Mouse (Mus musculus): ENCODE results near the gene Gpr158. TPM values are rescaled to one million over a fixed set of nuclear protein-coding genes. Genes with fewer than 3 reads are reported as not detected.

Gpr158 gene
- polyA plus RNA-seq, 1 experiment from 2014 or later = 0.49 TPM

DNA sequence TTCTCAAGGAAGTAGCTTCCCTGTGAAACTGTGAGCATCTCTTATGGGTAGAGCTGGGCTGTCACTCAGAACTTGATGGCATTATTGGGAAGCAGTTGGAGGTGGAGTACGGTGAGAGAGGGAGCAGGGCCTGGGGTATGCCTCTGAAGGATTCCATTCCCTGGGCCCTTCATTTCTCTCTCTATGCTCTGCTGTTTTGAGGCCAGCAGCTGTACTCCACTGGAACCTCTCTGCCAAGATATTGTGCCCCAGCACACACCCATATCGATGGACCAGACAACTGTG lies 309.4 kb downstream of the Gpr158 start:
- WGBS = 54% methylated on average over 2 of the region's 2 CpGs
- Histone ChIP-seq H3K9ac (ENCODE audit: low read depth, low read length) (no peak overlapping the region), H3K4me1 (replicated peaks; ENCODE audit: control insufficient read depth, insufficient read depth, low read length) (no peaks in the 10 kb centered on the region), H3K36me3 (ENCODE audit: control insufficient read depth, insufficient read depth, low read length) (no peaks in the 10 kb centered on the region), H3K4me3 (ENCODE audit: low read depth, low read length) (no peak overlapping the region), H3K27me3 (ENCODE audit: control insufficient read depth, insufficient read depth, low read length) (no peaks in the 10 kb centered on the region), H3K27ac (ENCODE audit: low read depth, low read length) (no peak overlapping the region), H3K9me3 (ENCODE audit: control insufficient read depth, low read length) (no peaks in the 10 kb centered on the region), H3K4me2 (replicated peaks; ENCODE audit: low read depth, low read length) (no peak overlapping the region)
- DNase-seq (ENCODE audit: low spot score) = no peak
- ATAC-seq (ENCODE audit: low FRiP score) = no peak

GRCm38 (mm10) chr2:21680735-21681270 lies 313.5 kb downstream of the Gpr158 start:
- DNase-seq (ENCODE audit: low spot score) = no peak
- 77% methylated on average over 1 of the region's 1 CpGs for WGBS

GRCm38 (mm10) chr2:21684736-21685135 lies 317.4 kb downstream of the Gpr158 start:
- no peaks in the 10 kb centered on the region for H3K27me3 ChIP-seq (ENCODE audit: control insufficient read depth, insufficient read depth, low read length)
- H3K9ac ChIP-seq (ENCODE audit: low read depth, low read length) = no peak overlapping the region
- WGBS = 86% methylated on average over 3 of the region's 3 CpGs
- H3K36me3 ChIP-seq (ENCODE audit: control insufficient read depth, insufficient read depth, low read length) = no peaks in the 10 kb centered on the region
- no peak overlapping the region for H3K4me2 ChIP-seq (replicated peaks; ENCODE audit: low read depth, low read length)
- ATAC-seq (ENCODE audit: low FRiP score) (no peak), DNase-seq (ENCODE audit: low spot score) (no peak)
- no peaks in the 10 kb centered on the region for H3K4me1 ChIP-seq (replicated peaks; ENCODE audit: control insufficient read depth, insufficient read depth, low read length)
- H3K9me3 ChIP-seq (ENCODE audit: control insufficient read depth, low read length) = no peaks in the 10 kb centered on the region
- H3K27ac ChIP-seq (ENCODE audit: low read depth, low read length) = no peak overlapping the region
- H3K4me3 ChIP-seq (ENCODE audit: low read depth, low read length) = no peak overlapping the region

More at GRCm38 (mm10) chr2:21680735-21681270, 313.5 kb downstream of the Gpr158 start:
- ATAC-seq (ENCODE audit: low FRiP score) = no peak
- Histone ChIP-seq H3K27ac (ENCODE audit: low read depth, low read length) (no peak overlapping the region), H3K4me1 (replicated peaks; ENCODE audit: control insufficient read depth, insufficient read depth, low read length) (no peaks in the 10 kb centered on the region), H3K9me3 (ENCODE audit: control insufficient read depth, low read length) (no peaks in the 10 kb centered on the region), H3K9ac (ENCODE audit: low read depth, low read length) (no peak overlapping the region), H3K27me3 (ENCODE audit: control insufficient read depth, insufficient read depth, low read length) (no peaks in the 10 kb centered on the region), H3K36me3 (ENCODE audit: control insufficient read depth, insufficient read depth, low read length) (no peaks in the 10 kb centered on the region), H3K4me3 (ENCODE audit: low read depth, low read length) (no peak overlapping the region), H3K4me2 (replicated peaks; ENCODE audit: low read depth, low read length) (no peak overlapping the region)

DNA sequence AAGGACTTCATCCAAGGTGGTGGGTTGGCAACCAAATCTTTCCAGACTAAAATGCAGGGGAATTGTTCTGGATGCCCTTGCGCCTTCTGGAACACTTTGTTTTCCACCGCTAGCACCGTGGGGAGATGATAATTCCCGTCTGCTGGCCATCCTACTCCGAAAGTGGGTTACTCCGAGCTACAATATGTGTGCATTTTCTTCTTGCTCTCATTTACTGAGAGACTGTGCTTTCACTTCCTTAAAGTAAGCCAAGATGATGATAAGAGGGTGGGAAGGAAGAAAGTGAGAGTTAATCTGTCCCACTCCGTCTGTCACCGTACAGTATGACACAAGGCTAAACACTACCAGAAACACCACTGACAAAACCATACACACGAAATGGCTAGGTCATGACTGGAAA lies 325.8 kb downstream of the Gpr158 start:
- Histone ChIP-seq H3K27me3 (ENCODE audit: control insufficient read depth, insufficient read depth, low read length) (no peaks in the 10 kb centered on the region), H3K9me3 (ENCODE audit: control insufficient read depth, low read length) (no peaks in the 10 kb centered on the region), H3K27ac (ENCODE audit: low read depth, low read length) (no peak overlapping the region), H3K4me2 (replicated peaks; ENCODE audit: low read depth, low read length) (no peak overlapping the region), H3K4me1 (replicated peaks; ENCODE audit: control insufficient read depth, insufficient read depth, low read length) (no peaks in the 10 kb centered on the region), H3K36me3 (ENCODE audit: control insufficient read depth, insufficient read depth, low read length) (no peaks in the 10 kb centered on the region), H3K9ac (ENCODE audit: low read depth, low read length) (no peak overlapping the region), H3K4me3 (ENCODE audit: low read depth, low read length) (no peak overlapping the region)
- DNase-seq (ENCODE audit: low spot score) (no peak), ATAC-seq (ENCODE audit: low FRiP score) (no peak)
- WGBS = 92% methylated on average over 9 of the region's 9 CpGs

DNA sequence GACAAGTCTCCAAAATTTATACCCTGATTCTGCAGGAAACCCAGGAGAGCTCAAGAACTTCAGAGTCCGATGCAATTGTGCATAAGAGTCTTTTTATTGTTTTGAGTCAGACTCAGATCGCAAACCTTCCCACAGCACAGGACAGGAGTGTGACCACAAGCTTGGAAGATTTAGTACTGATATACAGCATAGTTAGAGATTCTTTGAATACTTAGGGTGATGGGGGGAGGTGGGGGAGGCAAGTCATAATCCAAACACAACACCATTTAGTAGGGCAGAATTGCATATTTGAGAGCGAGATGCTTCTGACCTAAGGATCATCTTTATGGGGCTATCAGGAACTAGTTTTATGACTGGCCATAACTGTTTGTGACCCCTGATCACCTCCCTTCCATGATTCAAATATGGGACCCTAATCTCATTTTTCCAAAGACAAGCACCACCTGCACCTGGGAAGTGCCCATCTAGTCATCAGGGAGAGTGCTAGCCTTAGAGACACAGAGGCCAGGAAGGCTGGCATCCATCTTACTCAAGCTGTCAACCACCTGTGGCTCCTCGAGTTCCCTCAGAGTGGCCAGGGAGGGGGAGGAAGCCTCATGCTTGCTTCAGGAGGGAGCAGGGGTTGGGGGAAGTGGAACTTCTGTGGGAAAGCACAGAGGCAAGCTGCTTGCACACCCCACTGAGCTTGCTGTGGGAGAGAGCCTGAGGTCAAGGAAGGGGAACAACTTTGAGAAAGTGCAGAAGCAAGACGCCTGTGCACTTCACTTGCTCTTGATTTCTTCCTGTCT lies 326.7 kb downstream of the Gpr158 start:
- Histone ChIP-seq H3K27ac (ENCODE audit: low read depth, low read length) (no peak overlapping the region), H3K4me1 (replicated peaks; ENCODE audit: control insufficient read depth, insufficient read depth, low read length) (no peaks in the 10 kb centered on the region), H3K36me3 (ENCODE audit: control insufficient read depth, insufficient read depth, low read length) (no peaks in the 10 kb centered on the region), H3K4me2 (replicated peaks; ENCODE audit: low read depth, low read length) (no peak overlapping the region), H3K9me3 (ENCODE audit: control insufficient read depth, low read length) (no peaks in the 10 kb centered on the region), H3K9ac (ENCODE audit: low read depth, low read length) (no peak overlapping the region), H3K27me3 (ENCODE audit: control insufficient read depth, insufficient read depth, low read length) (no peaks in the 10 kb centered on the region), H3K4me3 (ENCODE audit: low read depth, low read length) (no peak overlapping the region)
- no peak for DNase-seq (ENCODE audit: low spot score)
- 77% methylated on average over 5 of the region's 5 CpGs for WGBS
- no peak for ATAC-seq (ENCODE audit: low FRiP score)

DNA sequence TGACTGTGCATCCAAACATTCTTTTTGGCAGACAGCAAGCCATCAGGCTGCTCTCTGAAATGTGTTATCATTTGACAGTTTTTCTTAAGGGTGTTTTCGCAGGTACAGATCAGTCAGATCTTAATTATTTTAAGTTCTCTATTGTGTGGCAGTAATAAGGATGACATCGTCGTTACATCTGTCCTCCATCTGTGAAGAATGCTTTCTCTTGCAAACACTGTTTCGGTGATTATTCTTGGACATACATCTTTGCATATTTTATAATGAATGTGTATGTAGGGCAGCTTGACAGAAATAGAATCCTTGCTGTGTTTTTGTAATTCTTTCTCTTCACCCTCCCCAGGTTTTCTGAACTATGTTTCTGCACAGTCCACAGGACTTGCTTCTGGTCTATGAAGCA lies 360.7 kb downstream of the Gpr158 start:
- DNase-seq (ENCODE audit: low spot score) (no peak), ATAC-seq (ENCODE audit: low FRiP score) (no peak)
- Histone ChIP-seq H3K9ac (ENCODE audit: low read depth, low read length) (no peak overlapping the region), H3K4me3 (ENCODE audit: low read depth, low read length) (no peak overlapping the region), H3K4me1 (replicated peaks; ENCODE audit: control insufficient read depth, insufficient read depth, low read length) (no peaks in the 10 kb centered on the region), H3K9me3 (ENCODE audit: control insufficient read depth, low read length) (no peaks in the 10 kb centered on the region), H3K4me2 (replicated peaks; ENCODE audit: low read depth, low read length) (no peak overlapping the region), H3K36me3 (ENCODE audit: control insufficient read depth, insufficient read depth, low read length) (no peaks in the 10 kb centered on the region), H3K27me3 (ENCODE audit: control insufficient read depth, insufficient read depth, low read length) (no peaks in the 10 kb centered on the region), H3K27ac (ENCODE audit: low read depth, low read length) (no peak overlapping the region)
- WGBS = 93% methylated on average over 4 of the region's 4 CpGs

DNA sequence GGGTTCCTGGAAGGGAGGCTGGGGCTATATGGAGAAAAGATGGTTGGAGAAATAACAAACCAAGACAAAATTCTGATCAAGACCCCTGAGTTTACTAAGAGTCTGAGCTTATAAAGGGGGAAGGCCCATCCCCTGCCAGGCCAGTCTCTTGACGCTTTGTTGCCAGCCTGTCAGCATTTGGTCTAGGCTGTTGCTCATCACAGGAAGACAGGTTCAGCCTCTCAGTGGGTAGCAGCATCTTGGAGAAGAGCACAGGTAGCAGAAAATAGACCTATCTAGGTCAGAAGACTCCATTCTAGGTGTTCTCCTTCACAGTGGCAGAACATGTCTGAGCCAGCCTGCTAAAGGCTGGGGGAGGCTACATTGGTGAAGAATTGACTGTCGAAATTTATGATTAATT lies 416.4 kb downstream of the Gpr158 start:
- H3K27ac ChIP-seq (ENCODE audit: low read depth, low read length) = no peak overlapping the region
- H3K9ac ChIP-seq (ENCODE audit: low read depth, low read length) = no peak overlapping the region
- H3K27me3 ChIP-seq (ENCODE audit: control insufficient read depth, insufficient read depth, low read length) = no peaks in the 10 kb centered on the region
- H3K4me1 ChIP-seq (replicated peaks; ENCODE audit: control insufficient read depth, insufficient read depth, low read length) = no peaks in the 10 kb centered on the region
- DNase-seq (ENCODE audit: low spot score) (no peak), ATAC-seq (ENCODE audit: low FRiP score) (no peak)
- no peak overlapping the region for H3K4me2 ChIP-seq (replicated peaks; ENCODE audit: low read depth, low read length)
- H3K4me3 ChIP-seq (ENCODE audit: low read depth, low read length) = no peak overlapping the region
- no peaks in the 10 kb centered on the region for H3K36me3 ChIP-seq (ENCODE audit: control insufficient read depth, insufficient read depth, low read length)
- H3K9me3 ChIP-seq (ENCODE audit: control insufficient read depth, low read length) = no peaks in the 10 kb centered on the region
- WGBS = 95% methylated on average over 2 of the region's 2 CpGs

DNA sequence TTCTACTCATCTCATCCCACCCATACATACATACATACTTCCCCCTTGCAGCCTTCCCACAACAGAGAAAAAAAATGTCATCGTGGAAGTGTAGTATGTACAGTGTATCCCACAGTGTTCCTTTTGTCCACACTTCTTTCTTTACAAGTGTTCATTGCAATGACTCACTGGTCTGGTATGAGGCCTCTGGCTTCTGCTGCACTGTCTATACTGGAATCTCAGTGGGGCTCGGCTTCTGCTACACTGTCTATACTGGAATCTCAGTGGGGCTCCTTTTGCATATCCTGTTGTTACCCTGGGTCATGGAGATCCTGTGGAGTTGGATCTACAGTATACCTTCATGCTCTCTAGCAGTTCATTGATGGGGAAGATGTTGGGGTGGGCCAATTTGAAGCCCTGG lies 425.8 kb downstream of the Gpr158 start:
- ATAC-seq (ENCODE audit: low FRiP score) = no peak
- no peak overlapping the region for H3K4me2 ChIP-seq (replicated peaks; ENCODE audit: low read depth, low read length)
- WGBS = 86% methylated on average over 2 of the region's 2 CpGs
- DNase-seq (ENCODE audit: low spot score) = no peak
- H3K4me1 ChIP-seq (replicated peaks; ENCODE audit: control insufficient read depth, insufficient read depth, low read length) = no peaks in the 10 kb centered on the region
- no peak overlapping the region for H3K27ac ChIP-seq (ENCODE audit: low read depth, low read length)
- no peaks in the 10 kb centered on the region for H3K36me3 ChIP-seq (ENCODE audit: control insufficient read depth, insufficient read depth, low read length)
- no peaks in the 10 kb centered on the region for H3K27me3 ChIP-seq (ENCODE audit: control insufficient read depth, insufficient read depth, low read length)
- no peaks in the 10 kb centered on the region for H3K9me3 ChIP-seq (ENCODE audit: control insufficient read depth, low read length)
- no peak overlapping the region for H3K4me3 ChIP-seq (ENCODE audit: low read depth, low read length)
- H3K9ac ChIP-seq (ENCODE audit: low read depth, low read length) = no peak overlapping the region

- DNase-seq (ENCODE audit: low spot score) (no peak), ATAC-seq (ENCODE audit: low FRiP score) (no peak)
- H3K9ac ChIP-seq (ENCODE audit: low read depth, low read length) = no peak overlapping the region
- H3K4me3 ChIP-seq (ENCODE audit: low read depth, low read length) = no peak overlapping the region
- H3K27ac ChIP-seq (ENCODE audit: low read depth, low read length) = no peak overlapping the region
- no peak overlapping the region for H3K4me2 ChIP-seq (replicated peaks; ENCODE audit: low read depth, low read length)
- no peaks in the 10 kb centered on the region for H3K36me3 ChIP-seq (ENCODE audit: control insufficient read depth, insufficient read depth, low read length)
- no peaks in the 10 kb centered on the region for H3K27me3 ChIP-seq (ENCODE audit: control insufficient read depth, insufficient read depth, low read length)
- no peaks in the 10 kb centered on the region for H3K9me3 ChIP-seq (ENCODE audit: control insufficient read depth, low read length)
- H3K4me1 ChIP-seq (replicated peaks; ENCODE audit: control insufficient read depth, insufficient read depth, low read length) = no peaks in the 10 kb centered on the region
- WGBS = 80% methylated on average over 3 of the region's 3 CpGs
These were observed 432.3 kb downstream of the Gpr158 start for GRCm38 (mm10) chr2:21799616-21800015.
